ENCODE assay signal across 8 mouse cellular contexts in genomic region chr7:141924917-141925316, GRCm38 (mm10). TPM values are rescaled to one million over a fixed set of nuclear protein-coding genes. Genes with fewer than 3 reads are reported as not detected.
DNase-seq lines count a peak whose midpoint lies in the region; ATAC-seq and TF ChIP-seq lines count a peak whose summit lies in the region.

No protein-coding gene starts in this region.

- peak; percentile 90 to 97 (median 92) for TF ChIP-seq CTCF in MEL (IDR thresholded peaks at IDR 0.05 in 2 of 3, conservative IDR thresholded peaks at IDR 0.05 in 1 of 3; ENCODE audit: control insufficient read depth in 1 of 3, insufficient read depth in 1 of 3, low read depth in 2 of 3, low read length in 3 of 3, poor library complexity in 1 of 3, severe bottlenecking in 1 of 3)
- TF ChIP-seq CTCF in layer of hippocampus, adult 2 months (conservative IDR thresholded peaks at IDR 0.05): peak; percentile 99
- peak; percentile 95 for TF ChIP-seq CTCF in spleen, adult 2 months (IDR thresholded peaks at IDR 0.05; ENCODE audit: extremely low read depth, insufficient read depth, insufficient read length, insufficient replicate concordance)

- H3K9ac ChIP-seq in forebrain, embryonic 14.5 days (ENCODE audit: low read length): no peak overlapping the region
- H3K9ac ChIP-seq in forebrain, embryonic 15.5 days (replicated peaks): no peak overlapping the region
- no peak overlapping the region for H3K9ac ChIP-seq in MEL (ENCODE audit: control insufficient read depth, low read depth, low read length, poor library complexity, severe bottlenecking)

- DNase-seq in forebrain, embryonic 14.5 days (ENCODE audit: low spot score): peak; percentile 81
- peak; percentile 55 for DNase-seq in MEL (ENCODE audit: low read depth, low spot score)
- peak; percentile 81 to 87 for DNase-seq in cerebellum, adult 18-20 months
- DNase-seq in gastrocnemius, postnatal 10 days: peak; percentile 86
- DNase-seq in layer of hippocampus, adult 2 months (ENCODE audit: low spot score in 2 of 2): peak; percentile 67 to 90
- peak; percentile 15 to 56 for DNase-seq in spleen, adult 2 months (ENCODE audit: low read depth in 1 of 2, low spot score in 2 of 2)

- H3K27me3 ChIP-seq in forebrain, embryonic 14.5 days (replicated peaks; ENCODE audit: control insufficient read depth, insufficient read depth, low read length): no peaks in the 10 kb centered on the region
- H3K27me3 ChIP-seq in forebrain, embryonic 15.5 days: no peaks in the 10 kb centered on the region
- H3K27me3 ChIP-seq in MEL (ENCODE audit: control insufficient read depth in 1 of 2, insufficient read depth in 2 of 2, low read length in 2 of 2): peaks cover 0 to 1% of the 10 kb centered on the region in 2 experiments; a peak in 2 of 4 replicates
- H3K27me3 ChIP-seq in spleen, adult 2 months (ENCODE audit: control insufficient read depth, insufficient read depth, low read length): no peaks in the 10 kb centered on the region

- 4% methylated on average over 7 of the region's 7 CpGs for WGBS in forebrain, embryonic 14.5 days
- 2% methylated on average over 7 of the region's 7 CpGs for WGBS in forebrain, embryonic 15.5 days
- 4% methylated on average over 7 of the region's 7 CpGs for WGBS in spleen, adult 2 months

- no peak overlapping the region for H3K27ac ChIP-seq in forebrain, embryonic 14.5 days (ENCODE audit: low read depth, low read length)
- H3K27ac ChIP-seq in forebrain, embryonic 15.5 days (replicated peaks): no peak overlapping the region
- H3K27ac ChIP-seq in MEL (ENCODE audit: control insufficient read depth, low read depth, low read length): no peak overlapping the region
- H3K27ac ChIP-seq in layer of hippocampus, adult 2 months: no peak overlapping the region
- no peak overlapping the region for H3K27ac ChIP-seq in spleen, adult 2 months (ENCODE audit: insufficient read depth, low read length)

- no peaks in the 10 kb centered on the region for H3K79me2 ChIP-seq in MEL (ENCODE audit: control insufficient read depth, insufficient read depth, low read length, poor library complexity)

- no peak overlapping the region for H3K4me3 ChIP-seq in forebrain, embryonic 14.5 days (ENCODE audit: low read depth, low read length)
- H3K4me3 ChIP-seq in forebrain, embryonic 15.5 days: no peak overlapping the region
- no peak overlapping the region for H3K4me3 ChIP-seq in MEL (ENCODE audit: control insufficient read depth in 1 of 2, insufficient read depth in 1 of 2, low read depth in 2 of 2, low read length in 2 of 2)
- H3K4me3 ChIP-seq in layer of hippocampus, adult 2 months: no peak overlapping the region
- H3K4me3 ChIP-seq in spleen, adult 2 months (ENCODE audit: extremely low read depth, insufficient read depth, insufficient read length): no peak overlapping the region

- TF ChIP-seq EP300 in MEL (IDR thresholded peaks at IDR 0.05; ENCODE audit: low read depth in 1 of 2, low read length in 2 of 2): no peak

- H3K36me3 ChIP-seq in forebrain, embryonic 14.5 days (ENCODE audit: control insufficient read depth, insufficient read depth, low read length): no peaks in the 10 kb centered on the region
- H3K36me3 ChIP-seq in forebrain, embryonic 15.5 days: no peaks in the 10 kb centered on the region
- H3K36me3 ChIP-seq in MEL (ENCODE audit: control insufficient read depth in 1 of 2, insufficient read depth in 2 of 2, low read length in 2 of 2): no peaks in the 10 kb centered on the region
- no peaks in the 10 kb centered on the region for H3K36me3 ChIP-seq in spleen, adult 2 months (ENCODE audit: control insufficient read depth, insufficient read depth, low read length)

- no peak for TF ChIP-seq POLR2A in MEL (IDR thresholded peaks at IDR 0.05; ENCODE audit: control insufficient read depth in 1 of 2, insufficient read depth in 1 of 2, low read depth in 1 of 2, low read length in 2 of 2, poor library complexity in 1 of 2)
- no peak for TF ChIP-seq POLR2A in spleen, adult 2 months (IDR thresholded peaks at IDR 0.05; ENCODE audit: low read depth, low read length)

- H3K4me2 ChIP-seq in forebrain, embryonic 14.5 days (ENCODE audit: low read length): no peak overlapping the region
- no peak overlapping the region for H3K4me2 ChIP-seq in forebrain, embryonic 15.5 days (replicated peaks)

- ATAC-seq in forebrain, embryonic 14.5 days: no peak
- ATAC-seq in forebrain, embryonic 15.5 days (replicated peaks): no peak
- peak; percentile 79 for ATAC-seq in megakaryocyte-erythroid progenitor cell, adult 5-6 weeks (replicated peaks; ENCODE audit: low FRiP score, low TSS enrichment, poor library complexity, severe bottlenecking)

- H3K4me1 ChIP-seq in forebrain, embryonic 14.5 days (ENCODE audit: control insufficient read depth, insufficient read depth, low read length): no peaks in the 10 kb centered on the region
- H3K4me1 ChIP-seq in forebrain, embryonic 15.5 days: no peaks in the 10 kb centered on the region
- no peaks in the 10 kb centered on the region for H3K4me1 ChIP-seq in MEL (ENCODE audit: control insufficient read depth in 1 of 2, insufficient read depth in 2 of 2, low read length in 2 of 2)
- H3K4me1 ChIP-seq in spleen, adult 2 months (ENCODE audit: control insufficient read depth, insufficient read depth, insufficient read length): no peaks in the 10 kb centered on the region

- no peaks in the 10 kb centered on the region for H3K9me3 ChIP-seq in forebrain, embryonic 14.5 days (replicated peaks; ENCODE audit: control insufficient read depth, low read length)
- no peaks in the 10 kb centered on the region for H3K9me3 ChIP-seq in forebrain, embryonic 15.5 days
- no peaks in the 10 kb centered on the region for H3K9me3 ChIP-seq in MEL (replicated peaks; ENCODE audit: insufficient read depth, low read length)

- TF ChIP-seq RAD21 in MEL (IDR thresholded peaks at IDR 0.05; ENCODE audit: low read depth, low read length): peak; percentile 77

TF ChIP-seq in MEL, 35 proteins besides CTCF, POLR2A, EP300 and RAD21:
- TF ChIP-seq ELF1 (IDR thresholded peaks at IDR 0.05; ENCODE audit: low read depth, low read length): no peak
- TF ChIP-seq GABPA (IDR thresholded peaks at IDR 0.05; ENCODE audit: low read depth, low read length): no peak
- no peak for TF ChIP-seq MYB (IDR thresholded peaks at IDR 0.05; ENCODE audit: low read depth, low read length)
- no peak for TF ChIP-seq USF1 (IDR thresholded peaks at IDR 0.05; ENCODE audit: low read depth, low read length)
- TF ChIP-seq MAX (IDR thresholded peaks at IDR 0.05; ENCODE audit: low read length): no peak
- peak; percentile 80 for TF ChIP-seq ZC3H11A (IDR thresholded peaks at IDR 0.05; ENCODE audit: low read depth, low read length)
- TF ChIP-seq SMC3 (IDR thresholded peaks at IDR 0.05; ENCODE audit: low read depth, low read length): peak; percentile 97
- TF ChIP-seq MYC (IDR thresholded peaks at IDR 0.05; ENCODE audit: low read depth, low read length): no peak
- TF ChIP-seq MAZ (IDR thresholded peaks at IDR 0.05; ENCODE audit: low read depth, low read length): peak; percentile 84
- no peak for TF ChIP-seq CHD1 (IDR thresholded peaks at IDR 0.05; ENCODE audit: low read depth, low read length)
- TF ChIP-seq CHD2 (IDR thresholded peaks at IDR 0.05; ENCODE audit: low read length): no peak
- no peak for TF ChIP-seq E2F4 (IDR thresholded peaks at IDR 0.05; ENCODE audit: borderline replicate concordance, low read depth, low read length)
- TF ChIP-seq NRF1 (IDR thresholded peaks at IDR 0.05; ENCODE audit: insufficient read depth, low read depth, low read length, poor library complexity, severe bottlenecking): no peak
- no peak for TF ChIP-seq UBTF (IDR thresholded peaks at IDR 0.05; ENCODE audit: borderline replicate concordance, insufficient read depth, low read depth, low read length)

RNA-seq across cellular contexts. Expression of gene Tollip, which starts 6.6 kb away (rescaled TPM):
- polyA plus RNA-seq in forebrain, embryonic 14.5 days (2014; fragmentation: Nextera tagmentation; extraction: Ambion mirVana): 74.0 and 87.3 TPM in 2 replicates
- polyA plus RNA-seq in forebrain, embryonic 15.5 days (2015; fragmentation: Nextera tagmentation; extraction: Ambion mirVana): 84.4 and 87.9 TPM in 2 replicates
- total RNA-seq in MEL (2012; rRNA removed): 33.3 and 35.6 TPM in 2 replicates
- 10 to 100 TPM; 53.4 to 63.8 TPM for polyA plus RNA-seq in MEL (2012; ENCODE audit: insufficient read depth in 1 of 2, insufficient read length in 2 of 2, low read depth in 1 of 2, low replicate concordance in 2 of 2, missing spikeins in 1 of 2)
- 10 to 100 TPM; 28.9 to 29.3 TPM for total RNA-seq in gastrocnemius, postnatal 10 days (2021)
- 100 to 1,000 TPM; 112 to 123 TPM for total RNA-seq in layer of hippocampus, adult 2 months (2021)
- total RNA-seq in megakaryocyte-erythroid progenitor cell, adult 5-6 weeks (2014; fragmentation: Nextera tagmentation): 24.6 and 41.1 TPM in 2 replicates
- total RNA-seq in megakaryocyte-erythroid progenitor cell, adult 5-6 weeks (2017): 25.2 and 27.0 TPM in 2 replicates
- 40.8 and 49.4 TPM in 2 replicates for polyA plus RNA-seq in spleen, adult 2 months (2012; rRNA removed)

RNA-seq across cellular contexts. Expression of gene Brsk2, which starts 24.6 kb away (rescaled TPM):
- polyA plus RNA-seq in forebrain, embryonic 14.5 days (2014; fragmentation: Nextera tagmentation; extraction: Ambion mirVana): 20.8 and 21.7 TPM in 2 replicates
- 23.1 and 25.8 TPM in 2 replicates for polyA plus RNA-seq in forebrain, embryonic 15.5 days (2015; fragmentation: Nextera tagmentation; extraction: Ambion mirVana)
- 0.19 and 0.39 TPM in 2 replicates for total RNA-seq in MEL (2012; rRNA removed)
- polyA plus RNA-seq in MEL (2012; ENCODE audit: insufficient read depth in 1 of 2, insufficient read length in 2 of 2, low read depth in 1 of 2, low replicate concordance in 2 of 2, missing spikeins in 1 of 2): under 1 TPM in 1 of 2 experiments, not detected in 1; 0.13 TPM
- 1 to 10 TPM in 1 of 2 experiments, under 1 TPM in 1; 0.85 to 1.1 TPM for total RNA-seq in gastrocnemius, postnatal 10 days (2021)
- total RNA-seq in layer of hippocampus, adult 2 months (2021): 100 to 1,000 TPM; 175 to 181 TPM
- not detected in 2 replicates for total RNA-seq in megakaryocyte-erythroid progenitor cell, adult 5-6 weeks (2014; fragmentation: Nextera tagmentation)
- 0.05 TPM in 1 of 2 replicates, not detected in the other for total RNA-seq in megakaryocyte-erythroid progenitor cell, adult 5-6 weeks (2017)
- 0.67 and 1.6 TPM in 2 replicates for polyA plus RNA-seq in spleen, adult 2 months (2012; rRNA removed)

Comparison
In these comparisons a context has a peak if more than half of its experiments do, and no peak if none do; other contexts are left out.
1. DNase-seq: peak in every context shown above with its lines; median percentile 86 in gastrocnemius, postnatal 10 days; 84 in cerebellum, adult 18-20 months; 81 in forebrain, embryonic 14.5 days; 78 in layer of hippocampus, adult 2 months; 55 in MEL; 36 in spleen, adult 2 months.
2. RNA of gene Brsk2, which starts 24.6 kb away (total RNA-seq): 175 to 181 TPM in layer of hippocampus, adult 2 months; 0.85 to 1.1 TPM in gastrocnemius, postnatal 10 days, 0.19 to 0.39 TPM in MEL and 0.05 TPM in megakaryocyte-erythroid progenitor cell, adult 5-6 weeks; every median in the first group is over 10 times any median in the second.
3. Peak in every context shown above with its lines, with median percentiles within 50 percentile points of each other: CTCF ChIP-seq.